Mouse (Mus musculus) heart, embryonic 14.5 days (tissue): ENCODE results near the gene Samhd1. TPM values are rescaled to one million over a fixed set of nuclear protein-coding genes. Genes with fewer than 3 reads are reported as not detected.
"Not testable (repeated sequence)": the region's sequence is repeated elsewhere in the genome, so short reads cannot be mapped to it uniquely, and the experiment has no call there.

Experiments used
- ATAC-seq: fragments of 200-750 bp; cut with Nextera tagmentation; 2 replicates; pipeline ENCODE4 v1.8.0; 2017; ENCODE audit warnings: low read depth, moderate TSS enrichment; ENCODE audit not compliant: insufficient number of reproducible peaks, insufficient read depth, low FRiP score
- H3K27ac ChIP-seq, 2 experiments: fragments of 200-500 bp in 1 of 2; fragments of 300-500 bp in 1 of 2; sonication (generic) in 1 of 2; replicated peaks in 1 of 2; 2 replicates each; pipeline ENCODE4 v1.5.1; 2012 to 2014; ENCODE audit warnings: low read depth in 2 of 2, low read length in 2 of 2, control low read depth in 1 of 2, mild to moderate bottlenecking in 1 of 2, mixed read lengths in 1 of 2; ENCODE audit not compliant: control insufficient read depth in 1 of 2, insufficient read depth in 1 of 2
- H3K27me3 ChIP-seq: fragments of 300-500 bp; sonication (generic); 2 replicates; pipeline ENCODE4 v1.6.1; 2014; ENCODE audit warnings: mild to moderate bottlenecking, low read length, control low read depth; ENCODE audit not compliant: control insufficient read depth, insufficient read depth
- H3K36me3 ChIP-seq: fragments of 300-500 bp; sonication (generic); 2 replicates; pipeline ENCODE4 v1.6.1; 2014; ENCODE audit warnings: mild to moderate bottlenecking, control low read depth, low read length, mixed read lengths; ENCODE audit not compliant: control insufficient read depth, insufficient read depth
- H3K4me1 ChIP-seq, 2 experiments: fragments of 200-500 bp in 1 of 2; fragments of 300-500 bp in 1 of 2; sonication (generic) in 1 of 2; 2 replicates each; pipeline ENCODE4 v1.6.1; 2012 to 2014; ENCODE audit warnings: low read length in 2 of 2, control low read depth in 1 of 2, mixed read lengths in 1 of 2; ENCODE audit not compliant: control insufficient read depth in 2 of 2, insufficient read depth in 2 of 2
- H3K4me2 ChIP-seq: fragments of 300-500 bp; sonication (generic); 2 replicates; pipeline ENCODE4 v1.6.1; 2014; ENCODE audit warnings: mild to moderate bottlenecking, low read length
- H3K4me3 ChIP-seq, 2 experiments: fragments of 200-500 bp in 1 of 2; fragments of 300-500 bp in 1 of 2; sonication (generic) in 1 of 2; 2 replicates each; pipeline ENCODE4 v1.5.1; 2012 to 2014; ENCODE audit warnings: low read length in 2 of 2, mild to moderate bottlenecking in 2 of 2, control low read depth in 1 of 2, low read depth in 1 of 2, moderate library complexity in 1 of 2; ENCODE audit not compliant: control insufficient read depth in 1 of 2, insufficient read depth in 1 of 2
- H3K9ac ChIP-seq: fragments of 300-500 bp; sonication (generic); 2 replicates; pipeline ENCODE4 v1.6.1; 2014; ENCODE audit warnings: mild to moderate bottlenecking, low read length
- H3K9me3 ChIP-seq: fragments of 300-500 bp; sonication (generic); 2 replicates; pipeline ENCODE4 v1.6.1; 2016; ENCODE audit warnings: low read length, control low read depth; ENCODE audit not compliant: control insufficient read depth
- WGBS: fragments of 180-500 bp; shearing (Covaris S2); extraction: QIAGEN DNeasy Blood & Tissue Kit; methylation state at CpG from one replicate; pipeline ENCODE4 v1.1.7; 2014; 5-methylcytosine and 5-hydroxymethylcytosine counted together
- polyA plus RNA-seq: library from polyadenylated mRNA; unstranded; fragments of >200 nt; fragmentation: Nextera tagmentation; extraction: Ambion mirVana; gene quantifications from 2 replicates; pipeline ENCODE4 v1.2.1, GENCODE M21; 2014

The Samhd1 gene
- polyA plus RNA-seq, 1 experiment from 2014 or later = 18.3 TPM

- Histone ChIP-seq H3K27ac (no peak overlapping the region), H3K4me1 (peaks cover 2 to 7% of the 10 kb centered on the region in 2 experiments; a peak in 2 of 4 replicates), H3K27me3 (no peaks in the 10 kb centered on the region), H3K4me2 (no peak overlapping the region), H3K4me3 (no peak overlapping the region), H3K9ac (no peak overlapping the region), H3K36me3 (peaks cover 70% of the 10 kb centered on the region), H3K9me3 (no peaks in the 10 kb centered on the region)
- ATAC-seq = no peak
- WGBS = 91% methylated on average over 12 of the region's 12 CpGs
Measured at GRCm38 (mm10) chr2:157166371-157167080, 31.5 kb upstream of the Samhd1 start.

GRCm38 (mm10) chr2:157165312-157166224 is 30.5 kb upstream of the Samhd1 start:
- not testable (repeated sequence) for H3K4me3 ChIP-seq, H3K9me3 ChIP-seq, H3K9ac ChIP-seq, H3K27me3 ChIP-seq, H3K4me2 ChIP-seq, H3K27ac ChIP-seq, H3K4me1 ChIP-seq, ATAC-seq
- peaks cover 77% of the 10 kb centered on the region for H3K36me3 ChIP-seq

GRCm38 (mm10) chr2:157164101-157164500 is 29.0 kb upstream of the Samhd1 start:
- Histone ChIP-seq H3K9me3 (no peaks in the 10 kb centered on the region), H3K9ac (no peak overlapping the region), H3K4me2 (no peak overlapping the region), H3K4me3 (no peak overlapping the region), H3K27ac (no peak overlapping the region), H3K4me1 (no peaks in the 10 kb centered on the region), H3K36me3 (peaks cover 81% of the 10 kb centered on the region), H3K27me3 (no peaks in the 10 kb centered on the region)
- WGBS = 86% methylated on average over 2 of the region's 2 CpGs
- ATAC-seq = no peak

- no peak overlapping the region for H3K4me3 ChIP-seq
- H3K27me3 ChIP-seq = no peaks in the 10 kb centered on the region
- H3K36me3 ChIP-seq = peaks cover 72% of the 10 kb centered on the region
- 100% methylated on average over 1 of the region's 1 CpGs for WGBS
- H3K9ac ChIP-seq = no peak overlapping the region
- H3K4me1 ChIP-seq = no peaks in the 10 kb centered on the region
- H3K27ac ChIP-seq = no peak overlapping the region
- H3K9me3 ChIP-seq = no peaks in the 10 kb centered on the region
- ATAC-seq = no peak
- no peak overlapping the region for H3K4me2 ChIP-seq
Measured at GRCm38 (mm10) chr2:157156079-157156478, 21.0 kb upstream of the Samhd1 start.

GRCm38 (mm10) chr2:157153235-157153634 is 18.2 kb upstream of the Samhd1 start:
- H3K4me3 ChIP-seq = no peak overlapping the region
- H3K4me1 ChIP-seq = no peaks in the 10 kb centered on the region
- 85% methylated on average over 2 of the region's 2 CpGs for WGBS
- no peak overlapping the region for H3K27ac ChIP-seq
- no peaks in the 10 kb centered on the region for H3K27me3 ChIP-seq
- no peaks in the 10 kb centered on the region for H3K9me3 ChIP-seq
- no peak overlapping the region for H3K4me2 ChIP-seq
- no peak for ATAC-seq
- H3K36me3 ChIP-seq = peaks cover 72% of the 10 kb centered on the region
- H3K9ac ChIP-seq = no peak overlapping the region

GRCm38 (mm10) chr2:157148417-157148816 is 13.4 kb upstream of the Samhd1 start:
- Histone ChIP-seq H3K9ac (no peak overlapping the region), H3K36me3 (peaks cover 69% of the 10 kb centered on the region), H3K4me3 (no peak overlapping the region), H3K9me3 (no peaks in the 10 kb centered on the region), H3K4me1 (no peaks in the 10 kb centered on the region), H3K27ac (no peak overlapping the region), H3K4me2 (no peak overlapping the region), H3K27me3 (no peaks in the 10 kb centered on the region)
- no peak for ATAC-seq
- WGBS = 90% methylated on average over 5 of the region's 5 CpGs

- ATAC-seq = no peak
- no peak overlapping the region for H3K4me3 ChIP-seq
- no peak overlapping the region for H3K4me2 ChIP-seq
- H3K9ac ChIP-seq = no peak overlapping the region
- H3K4me1 ChIP-seq = no peaks in the 10 kb centered on the region
- H3K36me3 ChIP-seq = peaks cover 60% of the 10 kb centered on the region
- H3K27ac ChIP-seq = no peak overlapping the region
- WGBS = 83% methylated on average over 9 of the region's 9 CpGs
- H3K9me3 ChIP-seq = no peaks in the 10 kb centered on the region
- no peaks in the 10 kb centered on the region for H3K27me3 ChIP-seq
Measured at GRCm38 (mm10) chr2:157147397-157148020, 12.4 kb upstream of the Samhd1 start.
